Comparison of ENCODE assay signal across 11 mouse cellular contexts in the genomic region with DNA sequence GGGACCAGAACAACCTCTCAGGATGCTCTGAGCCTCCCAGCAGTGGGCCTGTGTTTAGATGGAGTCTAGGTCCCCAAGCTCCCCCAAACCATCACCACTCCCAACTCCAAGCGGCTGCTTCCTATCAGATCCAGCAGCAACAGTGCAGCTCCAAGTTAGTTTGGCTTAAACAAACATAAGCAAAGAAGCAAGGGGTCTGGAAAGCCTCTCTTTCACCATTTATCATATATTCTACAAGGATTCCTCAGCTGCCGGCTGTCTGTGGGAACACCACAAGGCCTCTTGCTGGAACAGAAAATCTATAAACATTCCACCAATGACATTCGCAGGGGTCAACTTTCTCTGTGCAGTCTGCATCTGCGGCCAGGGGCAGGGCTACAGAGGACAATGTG. TPM values are rescaled to one million over a fixed set of nuclear protein-coding genes. Genes with fewer than 3 reads are reported as not detected.
DNase-seq lines count a peak whose midpoint lies in the region; ATAC-seq and TF ChIP-seq lines count a peak whose summit lies in the region.
"Had no signal": no experiment of that assay in that cellular context is flagged by ENCODE, and none has a peak within 500 bp of the region (broad histone marks: within the 10 kb centered on the region; RNA-seq: fewer than 3 reads in every experiment).

No protein-coding gene starts in this region.

- DNase-seq in heart, adult 18-20 months, result no peak
- DNase-seq in lung, adult 18-20 months, result no peak
- DNase-seq in right cerebral cortex, postnatal 14 days, result no peak
- DNase-seq: adrenal gland, postnatal 10 days; thymus, postnatal 36 days had no signal

- no peak overlapping the region for H3K4me3 ChIP-seq in heart, embryonic 15.5 days
- no peak overlapping the region for H3K4me3 ChIP-seq in lung, embryonic 15.5 days
- no peak overlapping the region for H3K4me3 ChIP-seq in intestine, postnatal 0 days (ENCODE audit: low read depth, low read length)
- H3K4me3 ChIP-seq in stomach, embryonic 15.5 days (replicated peaks), result no peak overlapping the region
- H3K4me3 ChIP-seq: hindbrain, embryonic 12.5 days had no signal

- no peak overlapping the region; the same call in 1 of the 2 replicates for H3K9ac ChIP-seq in heart, embryonic 15.5 days
- H3K9ac ChIP-seq in lung, embryonic 15.5 days, result no peak overlapping the region
- no peak overlapping the region for H3K9ac ChIP-seq in intestine, postnatal 0 days (ENCODE audit: low read depth, low read length)
- H3K9ac ChIP-seq in stomach, embryonic 15.5 days, result no peak overlapping the region
- H3K9ac ChIP-seq: hindbrain, embryonic 12.5 days had no signal

- H3K4me1 ChIP-seq in heart, embryonic 15.5 days (replicated peaks), result peaks cover 95% of the 10 kb centered on the region
- peaks cover 76% of the 10 kb centered on the region for H3K4me1 ChIP-seq in lung, embryonic 15.5 days
- 0 out of 2 replicates have a peak, but pooled peaks cover 4% of the 10 kb centered on the region for H3K4me1 ChIP-seq in intestine, postnatal 0 days (replicated peaks; ENCODE audit: control insufficient read depth, insufficient read depth, low read length)
- peaks cover 77% of the 10 kb centered on the region for H3K4me1 ChIP-seq in stomach, embryonic 15.5 days

- H3K9me3 ChIP-seq in heart, embryonic 15.5 days (replicated peaks), result no peaks in the 10 kb centered on the region
- H3K9me3 ChIP-seq in lung, embryonic 15.5 days, result no peaks in the 10 kb centered on the region
- no peaks in the 10 kb centered on the region for H3K9me3 ChIP-seq in intestine, postnatal 0 days (ENCODE audit: control insufficient read depth)
- H3K9me3 ChIP-seq in stomach, embryonic 15.5 days, result no peaks in the 10 kb centered on the region
- H3K9me3 ChIP-seq: hindbrain, embryonic 12.5 days had no signal

- no peak for TF ChIP-seq CTCF in intestine, postnatal 0 days (IDR thresholded peaks at IDR 0.05; ENCODE audit: low read depth)

- H3K27ac ChIP-seq in heart, embryonic 15.5 days, result peak overlapping the region; percentile 70
- peak overlapping the region; percentile 84 for H3K27ac ChIP-seq in lung, embryonic 15.5 days
- H3K27ac ChIP-seq in intestine, postnatal 0 days (ENCODE audit: low read depth, low read length), result peak overlapping the region; percentile 35
- H3K27ac ChIP-seq in stomach, embryonic 15.5 days, result peak overlapping the region; percentile 85
- H3K27ac ChIP-seq: hindbrain, embryonic 12.5 days had no signal

- WGBS in heart, embryonic 15.5 days, result 26% methylated on average over 4 of the region's 4 CpGs
- 20% methylated on average over 4 of the region's 4 CpGs for WGBS in lung, embryonic 15.5 days
- WGBS in intestine, postnatal 0 days, result 34% methylated on average over 4 of the region's 4 CpGs
- 16% methylated on average over 4 of the region's 4 CpGs for WGBS in stomach, embryonic 15.5 days

- H3K27me3 ChIP-seq in heart, embryonic 15.5 days, result no peaks in the 10 kb centered on the region
- H3K27me3 ChIP-seq in lung, embryonic 15.5 days, result no peaks in the 10 kb centered on the region
- no peaks in the 10 kb centered on the region for H3K27me3 ChIP-seq in intestine, postnatal 0 days (replicated peaks; ENCODE audit: control insufficient read depth, insufficient read depth, low read length)
- no peaks in the 10 kb centered on the region for H3K27me3 ChIP-seq in stomach, embryonic 15.5 days (replicated peaks)
- H3K27me3 ChIP-seq: CH12.LX; hindbrain, embryonic 12.5 days had no signal

- H3K4me2 ChIP-seq in heart, embryonic 15.5 days, result no peak overlapping the region
- no peak overlapping the region for H3K4me2 ChIP-seq in lung, embryonic 15.5 days
- no peak overlapping the region for H3K4me2 ChIP-seq in intestine, postnatal 0 days (replicated peaks; ENCODE audit: low read depth)
- H3K4me2 ChIP-seq in stomach, embryonic 15.5 days, result no peak overlapping the region
- H3K4me2 ChIP-seq: hindbrain, embryonic 12.5 days had no signal

- no peak for ATAC-seq in heart, embryonic 15.5 days (replicated peaks; ENCODE audit: insufficient number of reproducible peaks, insufficient read depth, low FRiP score, low read depth)
- ATAC-seq in lung, embryonic 15.5 days (ENCODE audit: borderline replicate concordance, extremely low read depth, low FRiP score, low TSS enrichment), result peak; percentile 62; the same call in 1 of the 2 replicates
- no peak for ATAC-seq in intestine, postnatal 0 days
- ATAC-seq in stomach, embryonic 15.5 days (ENCODE audit: insufficient read depth, low FRiP score, low read depth), result peak; percentile 31

- no peaks in the 10 kb centered on the region for H3K36me3 ChIP-seq in heart, embryonic 15.5 days
- H3K36me3 ChIP-seq in lung, embryonic 15.5 days, result no peaks in the 10 kb centered on the region
- H3K36me3 ChIP-seq in intestine, postnatal 0 days (ENCODE audit: control insufficient read depth, insufficient read depth), result no peaks in the 10 kb centered on the region
- no peaks in the 10 kb centered on the region for H3K36me3 ChIP-seq in stomach, embryonic 15.5 days
- H3K36me3 ChIP-seq: hindbrain, embryonic 12.5 days had no signal

RNA-seq across cellular contexts. Expression of a gene that starts 29.5 kb away (rescaled TPM):
- 26.6 and 29.3 TPM in 2 replicates for polyA plus RNA-seq in heart, embryonic 15.5 days (2015; fragmentation: Nextera tagmentation; extraction: Ambion mirVana)
- total RNA-seq in heart, adult 18-20 months (2021), result 10 to 100 TPM; 49.3 to 51.0 TPM
- 23.0 and 23.8 TPM in 2 replicates for polyA plus RNA-seq in lung, embryonic 15.5 days (2015; fragmentation: Nextera tagmentation; extraction: Ambion mirVana)
- 19.7 and 22.5 TPM in 2 replicates for polyA plus RNA-seq in intestine, postnatal 0 days (2015; fragmentation: Nextera tagmentation; extraction: Ambion mirVana)
- polyA plus RNA-seq in stomach, embryonic 15.5 days (2015; fragmentation: Nextera tagmentation; extraction: Ambion mirVana), result 29.4 and 29.8 TPM in 2 replicates

Comparison
In these comparisons a context has a peak if more than half of its experiments do, and no peak if none do; other contexts are left out.
1. ATAC-seq: peak in lung, embryonic 15.5 days (single experiment) and stomach, embryonic 15.5 days (single experiment); none in heart, embryonic 15.5 days (single experiment) and intestine, postnatal 0 days (single experiment).
2. H3K27ac ChIP-seq: peak in every context shown above with its lines; median percentile 85 in stomach, embryonic 15.5 days; 84 in lung, embryonic 15.5 days; 70 in heart, embryonic 15.5 days; 35 in intestine, postnatal 0 days.